Mouse (Mus musculus): Measurements from ENCODE around the gene Serpine2.

The Serpine2 gene

GRCm38 (mm10) chr1:79815446-79815845 lies 45.5 kb downstream of the Serpine2 start:
- CTCF ChIA-PET = no interaction called here

- CTCF ChIA-PET = no interaction called here
Observed at GRCm38 (mm10) chr1:79809447-79809846, 51.5 kb downstream of the Serpine2 start.

DNA sequence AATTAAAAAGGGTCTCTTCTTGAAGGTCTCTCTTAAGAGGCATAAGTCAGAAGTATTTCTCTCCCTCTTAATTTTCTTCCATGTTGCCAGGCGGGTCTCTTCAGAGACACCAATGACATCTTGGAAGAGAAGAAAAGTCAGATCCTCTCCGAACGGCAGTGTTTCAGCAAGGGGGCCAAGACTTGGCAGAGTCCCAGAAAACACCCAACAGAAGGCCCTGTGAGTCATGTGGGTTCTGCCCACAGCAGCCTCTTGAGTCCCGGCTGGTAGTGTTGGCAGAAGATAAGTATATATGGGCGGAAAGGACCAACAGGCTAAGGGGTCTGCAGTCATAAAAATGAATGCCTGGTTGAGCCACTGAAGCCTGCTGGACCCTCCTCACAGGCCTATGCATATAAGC lies 54.1 kb downstream of the Serpine2 start:
- CTCF ChIA-PET = no interaction called here

DNA sequence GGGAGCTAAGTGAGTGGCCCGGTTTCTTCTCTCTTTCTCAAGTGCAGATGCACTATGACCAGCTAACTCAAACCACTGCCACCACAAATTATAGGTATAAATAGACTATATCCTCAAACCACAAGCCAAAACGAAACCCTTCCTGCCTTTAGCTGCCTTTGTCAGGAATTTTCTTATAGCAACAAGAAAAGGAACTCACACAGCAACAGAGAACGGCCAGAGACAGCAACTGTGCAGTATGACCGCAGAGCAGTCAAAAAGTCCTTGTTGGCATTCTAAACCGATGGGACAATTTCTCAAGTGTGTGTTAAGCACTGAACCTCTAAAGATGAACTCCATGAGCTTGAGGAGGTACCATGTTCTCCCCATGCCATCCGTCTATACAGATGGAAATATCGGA lies 57.4 kb downstream of the Serpine2 start:
- CTCF ChIA-PET = no interaction called here

- CTCF ChIA-PET = no interaction called here
Observed at GRCm38 (mm10) chr1:79802858-79803427, 58.0 kb downstream of the Serpine2 start.

DNA sequence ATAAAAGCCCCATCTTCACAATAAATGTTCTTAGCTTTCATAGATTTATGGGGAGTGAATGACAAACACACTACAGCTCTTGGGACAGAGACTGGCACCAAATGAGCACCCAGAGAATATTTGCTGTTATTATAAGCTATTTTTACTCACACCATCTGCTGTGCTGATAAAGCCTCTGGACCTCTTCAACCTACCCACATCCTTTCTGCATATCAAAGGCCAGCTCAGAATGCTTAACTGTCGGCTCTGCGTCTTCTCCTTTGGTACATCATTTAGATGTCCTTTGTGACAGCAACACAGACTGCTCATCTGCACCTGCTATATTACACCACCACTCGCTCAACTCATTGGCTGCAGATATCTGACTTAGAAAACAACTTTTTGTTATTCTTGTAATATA lies 63.9 kb downstream of the Serpine2 start:
- CTCF ChIA-PET = no interaction called here

- CTCF ChIA-PET = no interaction called here
Observed at GRCm38 (mm10) chr1:79786267-79786927, 74.6 kb downstream of the Serpine2 start.

DNA sequence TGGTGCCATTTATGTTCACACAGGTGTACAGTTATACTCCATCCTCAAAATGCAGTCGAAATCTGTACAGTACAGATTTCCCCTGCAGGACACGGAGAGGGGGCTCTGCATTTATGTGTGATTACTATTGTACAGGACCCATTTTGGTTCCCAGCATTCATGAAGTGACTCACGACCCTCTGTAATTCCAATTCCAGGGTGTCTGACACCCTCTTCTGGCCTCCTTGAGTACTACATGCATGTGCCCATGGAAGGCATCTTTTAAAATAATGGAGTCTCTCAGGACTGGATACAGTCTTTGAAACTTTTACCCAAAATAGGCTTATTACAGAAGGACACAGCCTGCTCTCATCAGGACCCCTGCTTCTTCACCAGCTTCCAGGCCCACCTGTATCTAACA lies 78.5 kb downstream of the Serpine2 start:
- CTCF ChIA-PET = interaction anchor here (1.0 kb wide), 1 partner anchor 95 kb away, joined by 3 read pairs; no protein-coding TSS in a partner anchor

- CTCF ChIA-PET = no interaction called here
Observed at GRCm38 (mm10) chr1:79778011-79778410, 83.0 kb downstream of the Serpine2 start.

- CTCF ChIA-PET = no interaction called here
Observed at GRCm38 (mm10) chr1:79775927-79776458, 85.0 kb downstream of the Serpine2 start, which contains the start of the genes Mrpl44 and Wdfy1. Gene Mrpl44 (plus strand): TSS chr1:79776018. Gene Wdfy1 (minus strand): TSS chr1:79776143.

- CTCF ChIA-PET = interaction anchor here (0.5 to 0.6 kb wide), 2 partner anchors 111 to 641 kb away, joined by 3 to 5 read pairs; no protein-coding TSS in a partner anchor
Observed at GRCm38 (mm10) chr1:79774164-79774780, 86.7 kb downstream of the Serpine2 start.

DNA sequence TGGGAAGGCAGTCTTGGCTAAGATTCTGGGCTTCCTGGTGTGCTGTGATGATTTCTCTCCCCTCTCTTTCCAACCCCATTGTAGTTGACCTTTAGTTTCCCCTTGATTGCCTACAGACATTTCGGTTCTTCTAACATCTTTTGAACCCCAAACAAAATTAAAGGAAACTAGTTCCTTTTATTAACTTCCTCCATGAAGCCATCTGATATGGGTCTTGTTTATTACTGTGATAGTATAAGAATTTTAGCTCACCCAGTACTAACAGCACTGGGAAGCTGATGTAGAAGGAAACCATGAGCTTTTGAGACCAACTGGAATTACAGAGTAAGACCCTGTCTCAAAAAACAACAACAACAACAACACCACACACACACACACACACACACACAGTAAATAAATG lies 92.7 kb downstream of the Serpine2 start:
- CTCF ChIA-PET = interaction anchor here (0.6 kb wide), 1 partner anchor 55 kb away, joined by 4 read pairs; no protein-coding TSS in a partner anchor

GRCm38 (mm10) chr1:79764483-79764882 lies 96.5 kb downstream of the Serpine2 start:
- CTCF ChIA-PET = no interaction called here

DNA sequence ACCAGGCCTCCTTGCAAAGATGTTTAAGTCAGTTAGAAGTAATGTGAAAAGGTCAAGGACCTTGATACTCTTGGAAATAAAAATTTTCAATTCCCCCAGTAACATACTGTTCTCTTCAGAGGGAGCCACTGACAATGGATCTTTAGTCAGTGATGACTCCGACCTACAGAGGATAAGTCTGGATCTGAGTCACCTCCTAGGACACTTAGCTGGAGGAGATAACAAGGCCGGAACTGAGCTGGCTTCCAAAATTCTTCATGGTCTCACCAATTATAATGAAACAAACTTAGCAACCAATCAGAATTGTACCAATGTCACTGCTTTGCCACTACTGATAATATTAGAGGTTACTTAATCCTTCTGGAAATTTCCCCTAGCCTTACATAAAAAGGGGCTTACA lies 96.9 kb downstream of the Serpine2 start:
- CTCF ChIA-PET = no interaction called here

- CTCF ChIA-PET = interaction anchor here (0.5 kb wide), 1 partner anchor 1548 kb away, joined by 3 read pairs; no protein-coding TSS in a partner anchor
Observed at GRCm38 (mm10) chr1:79762282-79763250, 98.4 kb downstream of the Serpine2 start.

DNA sequence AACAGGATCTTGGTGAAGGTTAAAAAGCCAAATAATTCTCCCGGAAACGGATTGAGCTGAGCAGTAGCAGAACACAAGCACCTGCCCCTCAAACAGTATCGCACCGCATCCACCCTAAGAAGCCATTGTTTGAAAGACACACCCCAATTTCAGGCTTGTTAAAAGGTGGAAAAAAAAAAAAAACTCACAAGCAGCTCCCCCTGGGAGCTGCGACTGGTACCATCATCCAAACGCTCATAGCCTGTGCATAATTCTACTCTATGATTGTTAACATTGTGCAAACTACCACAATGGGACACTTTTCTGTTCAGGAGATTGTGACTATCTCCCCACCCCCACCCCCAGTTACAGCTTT lies 99.1 kb downstream of the Serpine2 start:
- CTCF ChIA-PET = interaction anchor here (0.5 kb wide), 1 partner anchor 1547 kb away, joined by 3 read pairs; no protein-coding TSS in a partner anchor

GRCm38 (mm10) chr1:79761106-79761916 lies 99.7 kb downstream of the Serpine2 start:
- CTCF ChIA-PET = interaction anchor here (0.5 kb wide), 2 partner anchors 1084 to 1547 kb away, joined by 3 to 18 read pairs; no protein-coding TSS in a partner anchor

DNA sequence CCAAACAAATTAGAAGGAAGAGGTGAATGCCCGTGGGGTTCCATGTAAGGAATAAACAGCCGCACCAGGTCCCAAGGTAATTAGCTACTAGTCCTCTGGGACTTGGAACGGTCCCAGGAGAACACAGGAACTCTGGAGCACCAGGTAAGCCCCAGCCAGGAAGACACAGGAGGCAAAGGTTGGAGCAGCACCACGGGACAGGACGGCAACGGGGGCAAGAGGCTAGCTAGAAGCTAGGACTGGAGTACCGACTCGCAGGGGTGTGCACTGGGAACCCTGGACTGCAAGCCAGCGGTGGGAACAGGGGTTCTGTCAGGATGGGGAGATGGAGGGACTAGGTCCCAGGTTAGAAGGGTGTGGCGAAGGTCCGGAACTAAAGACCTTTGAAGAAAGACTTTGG lies 100.3 kb downstream of the Serpine2 start:
- CTCF ChIA-PET = no interaction called here

- CTCF ChIA-PET = no interaction called here
Observed at GRCm38 (mm10) chr1:79759436-79759972, 101.5 kb downstream of the Serpine2 start.

DNA sequence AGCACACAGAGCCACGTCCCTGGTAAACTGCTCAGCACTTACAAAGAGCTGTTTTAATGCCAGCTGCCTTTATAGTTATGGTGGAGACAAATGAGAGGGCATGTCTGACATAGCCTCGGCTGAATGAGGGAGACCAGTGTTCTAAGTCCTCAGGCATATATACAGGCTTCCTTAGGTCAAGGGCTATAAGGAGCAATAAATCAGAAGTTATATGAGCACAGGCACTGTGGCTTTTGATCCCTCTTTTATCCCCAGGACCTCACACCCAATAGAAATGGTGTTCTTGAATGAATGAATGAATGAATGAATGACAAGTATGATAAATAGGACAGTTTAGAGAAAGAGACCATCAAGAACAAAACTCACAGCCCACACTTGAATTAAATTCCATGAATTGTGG lies 102.0 kb downstream of the Serpine2 start:
- CTCF ChIA-PET = no interaction called here
